Mouse (Mus musculus): ENCODE data around the gene Akt1s1. TPM values are rescaled to one million over a fixed set of nuclear protein-coding genes. Genes with fewer than 3 reads are reported as not detected.

Gene Akt1s1
- 102 and 103 TPM in 2 replicates for polyA plus RNA-seq (2016; fragmentation: Nextera tagmentation; extraction: Ambion mirVana)

GRCm38 (mm10) chr7:44848561-44849415 is at the start of gene Akt1s1, which contains the start of gene Tbc1d17:
Gene Akt1s1, plus strand, starts transcription at chr7:44848991.
Gene Tbc1d17, minus strand, starts transcription at chr7:44849079.
- Histone ChIP-seq H3K27me3 (ENCODE audit: insufficient read depth, poor library complexity, severe bottlenecking) (no peaks in the 10 kb centered on the region), H3K4me1 (peaks cover 45% of the 10 kb centered on the region), H3K27ac (peak within 1 kb of the TSS; percentile 93), H3K9me3 (no peaks in the 10 kb centered on the region), H3K4me3 (peak within 1 kb of the TSS; percentile 69), H3K36me3 (peaks cover 47% of the 10 kb centered on the region)
- DNase-seq (ENCODE audit: low spot score) = peak; percentile 99
- under 1% methylated on average over 54 of the region's 54 CpGs for WGBS

- DNase-seq (ENCODE audit: low spot score) = peak; percentile 53
- Histone ChIP-seq H3K9me3 (no peaks in the 10 kb centered on the region), H3K27me3 (ENCODE audit: insufficient read depth, poor library complexity, severe bottlenecking) (no peaks in the 10 kb centered on the region), H3K36me3 (peaks cover 23% of the 10 kb centered on the region; the same call in 1 of the 2 replicates), H3K4me3 (no peak overlapping the region), H3K27ac (no peak overlapping the region), H3K4me1 (no peaks in the 10 kb centered on the region)
- 80% methylated on average over 2 of the region's 2 CpGs for WGBS
These were observed 39.9 kb upstream of the Akt1s1 start for GRCm38 (mm10) chr7:44808927-44809326.

GRCm38 (mm10) chr7:44809466-44809865 is 39.3 kb upstream of the Akt1s1 start:
- H3K4me3 ChIP-seq = no peak overlapping the region
- DNase-seq (ENCODE audit: low spot score) = peak; percentile 58

GRCm38 (mm10) chr7:44810365-44810764 is 38.4 kb upstream of the Akt1s1 start:
- H3K9me3 ChIP-seq = no peaks in the 10 kb centered on the region
- WGBS = 63% methylated on average over 4 of the region's 4 CpGs
- H3K27me3 ChIP-seq (ENCODE audit: insufficient read depth, poor library complexity, severe bottlenecking) = no peaks in the 10 kb centered on the region
- no peak overlapping the region for H3K27ac ChIP-seq
- peaks cover 23% of the 10 kb centered on the region; the same call in 1 of the 2 replicates for H3K36me3 ChIP-seq
- H3K4me1 ChIP-seq = peaks cover 10% of the 10 kb centered on the region
- H3K4me3 ChIP-seq = no peak overlapping the region
- peak; percentile 58 for DNase-seq (ENCODE audit: low spot score)

More at GRCm38 (mm10) chr7:44809466-44809865, 39.3 kb upstream of the Akt1s1 start:
- Histone ChIP-seq H3K9me3 (no peaks in the 10 kb centered on the region), H3K27me3 (ENCODE audit: insufficient read depth, poor library complexity, severe bottlenecking) (no peaks in the 10 kb centered on the region), H3K36me3 (peaks cover 23% of the 10 kb centered on the region; the same call in 1 of the 2 replicates), H3K4me1 (0 out of 2 replicates have a peak, but pooled peaks cover 1% of the 10 kb centered on the region), H3K27ac (no peak overlapping the region)
- WGBS = 84% methylated on average over 3 of the region's 3 CpGs

GRCm38 (mm10) chr7:44810819-44811557 is 37.8 kb upstream of the Akt1s1 start:
- peak; percentile 60 for DNase-seq (ENCODE audit: low spot score)
- WGBS = 81% methylated on average over 7 of the region's 7 CpGs
- peaks cover 10% of the 10 kb centered on the region for H3K4me1 ChIP-seq
- H3K27ac ChIP-seq = no peak overlapping the region
- H3K9me3 ChIP-seq = no peaks in the 10 kb centered on the region
- H3K36me3 ChIP-seq = peaks cover 23% of the 10 kb centered on the region; the same call in 1 of the 2 replicates
- no peaks in the 10 kb centered on the region for H3K27me3 ChIP-seq (ENCODE audit: insufficient read depth, poor library complexity, severe bottlenecking)
- no peak overlapping the region for H3K4me3 ChIP-seq

GRCm38 (mm10) chr7:44812651-44813325 is 36.0 kb upstream of the Akt1s1 start:
- Histone ChIP-seq H3K4me3 (no peak overlapping the region), H3K27ac (no peak overlapping the region), H3K27me3 (ENCODE audit: insufficient read depth, poor library complexity, severe bottlenecking) (no peaks in the 10 kb centered on the region), H3K36me3 (peaks cover 23% of the 10 kb centered on the region; the same call in 1 of the 2 replicates), H3K9me3 (no peaks in the 10 kb centered on the region), H3K4me1 (peaks cover 16% of the 10 kb centered on the region)
- DNase-seq (ENCODE audit: low spot score) = peak; percentile 72
- 89% methylated on average over 20 of the region's 20 CpGs for WGBS

- WGBS = 80% methylated on average over 3 of the region's 3 CpGs
- Histone ChIP-seq H3K27me3 (ENCODE audit: insufficient read depth, poor library complexity, severe bottlenecking) (no peaks in the 10 kb centered on the region), H3K4me3 (no peak overlapping the region), H3K9me3 (no peaks in the 10 kb centered on the region), H3K4me1 (peaks cover 28% of the 10 kb centered on the region), H3K36me3 (peaks cover 29% of the 10 kb centered on the region; the same call in 1 of the 2 replicates), H3K27ac (no peak overlapping the region)
- DNase-seq (ENCODE audit: low spot score) = no peak
These were observed 34.8 kb upstream of the Akt1s1 start for GRCm38 (mm10) chr7:44813985-44814384.

GRCm38 (mm10) chr7:44814423-44814822 is 34.4 kb upstream of the Akt1s1 start:
- WGBS = 95% methylated on average over 4 of the region's 4 CpGs
- no peaks in the 10 kb centered on the region for H3K27me3 ChIP-seq (ENCODE audit: insufficient read depth, poor library complexity, severe bottlenecking)
- H3K4me3 ChIP-seq = peak overlapping the region; percentile 86
- H3K9me3 ChIP-seq = no peaks in the 10 kb centered on the region
- no peak overlapping the region for H3K27ac ChIP-seq
- peaks cover 29% of the 10 kb centered on the region; the same call in 1 of the 2 replicates for H3K36me3 ChIP-seq
- DNase-seq (ENCODE audit: low spot score) = peak; percentile 72
- H3K4me1 ChIP-seq = peaks cover 32% of the 10 kb centered on the region

- H3K9me3 ChIP-seq = no peaks in the 10 kb centered on the region
- H3K4me3 ChIP-seq = peak overlapping the region; percentile 86
- 29% methylated on average over 14 of the region's 14 CpGs for WGBS
- peak; percentile 79 for DNase-seq (ENCODE audit: low spot score)
- H3K36me3 ChIP-seq = peaks cover 29% of the 10 kb centered on the region; the same call in 1 of the 2 replicates
- H3K4me1 ChIP-seq = peaks cover 38% of the 10 kb centered on the region
- no peaks in the 10 kb centered on the region for H3K27me3 ChIP-seq (ENCODE audit: insufficient read depth, poor library complexity, severe bottlenecking)
- peak overlapping the region; percentile 99 for H3K27ac ChIP-seq
These were observed 33.7 kb upstream of the Akt1s1 start for GRCm38 (mm10) chr7:44814952-44815553.

- H3K4me1 ChIP-seq = peaks cover 45% of the 10 kb centered on the region
- peak; percentile 100 for DNase-seq (ENCODE audit: low spot score)
- no peaks in the 10 kb centered on the region for H3K27me3 ChIP-seq (ENCODE audit: insufficient read depth, poor library complexity, severe bottlenecking)
- no peaks in the 10 kb centered on the region for H3K9me3 ChIP-seq
- peaks cover 26% of the 10 kb centered on the region; the same call in 1 of the 2 replicates for H3K36me3 ChIP-seq
- H3K27ac ChIP-seq = peak within 1 kb of the TSS; percentile 99
- H3K4me3 ChIP-seq = peak within 1 kb of the TSS; percentile 86
- under 1% methylated on average over 60 of the region's 62 CpGs for WGBS
These were observed 32.9 kb upstream of the Akt1s1 start, which contains the start of the genes Nup62 and Il4i1 for GRCm38 (mm10) chr7:44815721-44816469. Gene Nup62, plus strand, starts transcription at chr7:44816088. Gene Il4i1, plus strand, starts transcription at chr7:44816387.

GRCm38 (mm10) chr7:44816470-44817021 is 32.2 kb upstream of the Akt1s1 start, which contains the start of gene Atf5:
Gene Atf5, minus strand, starts transcription at chr7:44816658.
- under 1% methylated on average over 44 of the region's 57 CpGs for WGBS
- peak; percentile 83 for DNase-seq (ENCODE audit: low spot score)
- H3K4me1 ChIP-seq = peaks cover 51% of the 10 kb centered on the region

More at GRCm38 (mm10) chr7:44816470-44817021, 32.2 kb upstream of the Akt1s1 start, which contains the start of gene Atf5:
- Histone ChIP-seq H3K27ac (peak within 1 kb of the TSS; percentile 99), H3K4me3 (peak within 1 kb of the TSS; percentile 86), H3K9me3 (no peaks in the 10 kb centered on the region), H3K27me3 (ENCODE audit: insufficient read depth, poor library complexity, severe bottlenecking) (no peaks in the 10 kb centered on the region), H3K36me3 (peaks cover 20% of the 10 kb centered on the region; the same call in 1 of the 2 replicates)
